Comparison of ENCODE assay signal across 14 mouse cellular contexts in genomic region chr2:173048041-173048745, GRCm38 (mm10). TPM values are rescaled to one million over a fixed set of nuclear protein-coding genes. Genes with fewer than 3 reads are reported as not detected.
DNase-seq lines count a peak whose midpoint lies in the region; ATAC-seq and TF ChIP-seq lines count a peak whose summit lies in the region.
"Had no signal": no experiment of that assay in that cellular context is flagged by ENCODE, and none has a peak within 500 bp of the region (broad histone marks: within the 10 kb centered on the region; RNA-seq: fewer than 3 reads in every experiment).

No protein-coding gene starts in this region.

- dilution Hi-C loops in CH12.LX (cut with MboI; ENCODE audit: extremely low pct_ligation_motif_present, extremely low pct_unique_long_range_greater_than_20kb, low sequenced_read_pairs): no loop called here

- no peaks in the 10 kb centered on the region for H3K27me3 ChIP-seq in heart, embryonic 10.5 days (ENCODE audit: insufficient read depth, poor library complexity, severe bottlenecking)
- no peaks in the 10 kb centered on the region for H3K27me3 ChIP-seq in megakaryocyte, embryonic 14.5 days (replicated peaks)
- no peaks in the 10 kb centered on the region for H3K27me3 ChIP-seq in CH12.LX (replicated peaks)
- 0 out of 2 replicates have a peak, but pooled peaks cover 5% of the 10 kb centered on the region for H3K27me3 ChIP-seq in liver, embryonic 13.5 days
- H3K27me3 ChIP-seq: forebrain, embryonic 15.5 days; neural tube, embryonic 12.5 days had no signal

- H3K4me3 ChIP-seq in heart, embryonic 10.5 days: no peak overlapping the region
- peak overlapping the region; percentile 89 for H3K4me3 ChIP-seq in megakaryocyte, embryonic 14.5 days (replicated peaks)
- H3K4me3 ChIP-seq in CH12.LX (replicated peaks in 1 of 3; ENCODE audit: low read depth in 2 of 3, low read length in 2 of 3, poor library complexity in 1 of 3): peak overlapping the region; percentile 0 to 44 (median 44)
- H3K4me3 ChIP-seq in liver, embryonic 13.5 days (replicated peaks): peak overlapping the region; percentile 15
- H3K4me3 ChIP-seq: forebrain, embryonic 15.5 days; neural tube, embryonic 12.5 days had no signal

- no peak overlapping the region for H3K9ac ChIP-seq in CH12.LX (ENCODE audit: insufficient read depth, low read depth)
- H3K9ac ChIP-seq in liver, embryonic 13.5 days: peak overlapping the region; percentile 49
- H3K9ac ChIP-seq: forebrain, embryonic 15.5 days; neural tube, embryonic 12.5 days had no signal

- no peak for TF ChIP-seq RAD21 in CH12.LX (IDR thresholded peaks at IDR 0.05; ENCODE audit: low read depth, low read length)

- no peak for TF ChIP-seq CTCF in CH12.LX (conservative IDR thresholded peaks at IDR 0.05 in 1 of 2, IDR thresholded peaks at IDR 0.05 in 1 of 2; ENCODE audit: low read depth in 2 of 2, low read length in 2 of 2)

- H3K4me2 ChIP-seq in CH12.LX (ENCODE audit: insufficient read depth, low read depth, poor library complexity, severe bottlenecking): no peak overlapping the region
- peak overlapping the region; percentile 36 for H3K4me2 ChIP-seq in liver, embryonic 13.5 days
- H3K4me2 ChIP-seq: forebrain, embryonic 15.5 days; neural tube, embryonic 12.5 days had no signal

- WGBS in heart, embryonic 10.5 days: 51% methylated on average over 17 of the region's 17 CpGs
- 45% methylated on average over 17 of the region's 17 CpGs for WGBS in liver, embryonic 13.5 days (ENCODE audit: insufficient replicate concordance)

- H3K36me3 ChIP-seq in heart, embryonic 10.5 days: no peaks in the 10 kb centered on the region
- H3K36me3 ChIP-seq in megakaryocyte, embryonic 14.5 days (replicated peaks; ENCODE audit: low read length): peaks cover 60% of the 10 kb centered on the region
- no peaks in the 10 kb centered on the region for H3K36me3 ChIP-seq in CH12.LX (replicated peaks in 1 of 2; ENCODE audit: control insufficient read depth in 1 of 2, insufficient read depth in 1 of 2, low read length in 1 of 2)
- no peaks in the 10 kb centered on the region for H3K36me3 ChIP-seq in liver, embryonic 13.5 days
- H3K36me3 ChIP-seq: forebrain, embryonic 15.5 days; neural tube, embryonic 12.5 days had no signal

- TF ChIP-seq POLR2A in CH12.LX (IDR thresholded peaks at IDR 0.05; ENCODE audit: low read depth, low read length): no peak

- ATAC-seq in megakaryocyte, adult 5-6 weeks (ENCODE audit: poor library complexity, severe bottlenecking): no peak
- peak; percentile 33 for ATAC-seq in liver, embryonic 13.5 days (ENCODE audit: low read depth)
- ATAC-seq: forebrain, embryonic 15.5 days; hindbrain, postnatal 0 days had no signal

- TF ChIP-seq EP300 in CH12.LX (IDR thresholded peaks at IDR 0.05; ENCODE audit: low read length): no peak

- in situ Hi-C loops in CH12.LX (cut with MboI; ENCODE audit: low pct_ligation_motif_present, low pct_unique_long_range_greater_than_20kb, low sequenced_read_pairs): loop anchor here (5.0 kb wide), 1 partner anchor 34 kb away; no protein-coding TSS in a partner anchor

- peaks cover 94% of the 10 kb centered on the region for H3K4me1 ChIP-seq in heart, embryonic 10.5 days
- peaks cover 90% of the 10 kb centered on the region for H3K4me1 ChIP-seq in megakaryocyte, embryonic 14.5 days
- peaks cover 38 to 61% of the 10 kb centered on the region in 2 experiments for H3K4me1 ChIP-seq in CH12.LX (ENCODE audit: control insufficient read depth in 1 of 2, insufficient read depth in 2 of 2)
- peaks cover 82% of the 10 kb centered on the region for H3K4me1 ChIP-seq in liver, embryonic 13.5 days (replicated peaks)
- H3K4me1 ChIP-seq: forebrain, embryonic 15.5 days had no signal

- no peaks in the 10 kb centered on the region for H3K79me2 ChIP-seq in CH12.LX (replicated peaks; ENCODE audit: control insufficient read depth, extremely low read depth, insufficient read depth, poor library complexity, severe bottlenecking)

- no peak for DNase-seq in heart, embryonic 10.5 days (ENCODE audit: low spot score)
- DNase-seq in heart, adult 9 months (ENCODE audit: low spot score in 2 of 2): no peak
- DNase-seq in CH12.LX (ENCODE audit: extremely low read depth): peak; percentile 62
- no peak for DNase-seq in liver, embryonic 13.5 days
- DNase-seq in ovary, postnatal 14 days (ENCODE audit: low spot score): no peak
- no peak for DNase-seq in cerebellum, postnatal 36 days
- DNase-seq: cerebellum, adult 9-11 months; midbrain, embryonic 14.5 days; right cerebral cortex, postnatal 14 days had no signal

- H3K27ac ChIP-seq in heart, embryonic 10.5 days: peak overlapping the region; percentile 89
- 0 out of 2 replicates have a peak overlapping the region, but pooled peaks have one; percentile 4 for H3K27ac ChIP-seq in CH12.LX (ENCODE audit: insufficient read depth, low read depth)
- H3K27ac ChIP-seq in liver, embryonic 13.5 days: peak overlapping the region; percentile 70
- H3K27ac ChIP-seq: forebrain, embryonic 15.5 days; hindbrain, postnatal 0 days; neural tube, embryonic 12.5 days had no signal

- no peaks in the 10 kb centered on the region for H3K9me3 ChIP-seq in heart, embryonic 10.5 days
- H3K9me3 ChIP-seq in megakaryocyte, embryonic 14.5 days: 0 out of 2 replicates have a peak, but pooled peaks cover 3% of the 10 kb centered on the region
- H3K9me3 ChIP-seq in CH12.LX (replicated peaks; ENCODE audit: low read length): no peaks in the 10 kb centered on the region
- no peaks in the 10 kb centered on the region for H3K9me3 ChIP-seq in liver, embryonic 13.5 days (replicated peaks)
- H3K9me3 ChIP-seq: forebrain, embryonic 15.5 days; neural tube, embryonic 12.5 days had no signal

TF ChIP-seq in CH12.LX, 34 proteins besides CTCF, POLR2A, EP300 and RAD21:
- TF ChIP-seq BHLHE40 (IDR thresholded peaks at IDR 0.05; ENCODE audit: low read depth, low read length): 0 out of 2 replicates have a peak, but pooled peaks have one; percentile 12
- TF ChIP-seq MEF2A (IDR thresholded peaks at IDR 0.05; ENCODE audit: borderline replicate concordance, low read depth, low read length): no peak
- no peak for TF ChIP-seq UBTF (IDR thresholded peaks at IDR 0.05; ENCODE audit: low read depth, low read length)

RNA-seq across cellular contexts. Expression of gene Rbm38, which starts 27.9 kb away (rescaled TPM):
- 156 and 188 TPM in 2 replicates for polyA plus RNA-seq in heart, embryonic 10.5 days (2016; fragmentation: Nextera tagmentation; extraction: Ambion mirVana)
- 1,149 and 2,622 TPM in 2 replicates for polyA plus RNA-seq in megakaryocyte, embryonic 14.5 days (2012; ENCODE audit: insufficient read depth, low replicate concordance)
- 124 and 143 TPM in 2 replicates for total RNA-seq in megakaryocyte, adult 5-6 weeks (2015)
- total RNA-seq in megakaryocyte, adult 5-6 weeks (2017): 43.2 and 59.0 TPM in 2 replicates
- 19.4 and 20.7 TPM in 2 replicates for total RNA-seq in CH12.LX (2012; rRNA removed)
- total RNA-seq in CH12.LX (2014; rRNA removed): 11.3 and 14.4 TPM in 2 replicates
- 83.9 and 85.4 TPM in 2 replicates for polyA plus RNA-seq in CH12.LX (2012; ENCODE audit: insufficient read length, low read depth)
- 260 and 311 TPM in 2 replicates for polyA plus RNA-seq in liver, embryonic 13.5 days (2015; fragmentation: Nextera tagmentation; extraction: Ambion mirVana)

RNA-seq across cellular contexts. Expression of gene Rae1, which starts 48.3 kb away (rescaled TPM):
- 139 and 162 TPM in 2 replicates for polyA plus RNA-seq in heart, embryonic 10.5 days (2016; fragmentation: Nextera tagmentation; extraction: Ambion mirVana)
- 26.3 and 89.2 TPM in 2 replicates for polyA plus RNA-seq in megakaryocyte, embryonic 14.5 days (2012; ENCODE audit: insufficient read depth, low replicate concordance)
- total RNA-seq in megakaryocyte, adult 5-6 weeks (2015): 53.2 and 72.9 TPM in 2 replicates
- 42.4 and 54.3 TPM in 2 replicates for total RNA-seq in megakaryocyte, adult 5-6 weeks (2017)
- total RNA-seq in CH12.LX (2012; rRNA removed) (86.3 and 97.7 TPM in 2 replicates), CH12.LX (2014; rRNA removed) (114 and 115 TPM in 2 replicates)
- 86.1 and 95.0 TPM in 2 replicates for polyA plus RNA-seq in CH12.LX (2012; ENCODE audit: insufficient read length, low read depth)
- polyA plus RNA-seq in liver, embryonic 13.5 days (2015; fragmentation: Nextera tagmentation; extraction: Ambion mirVana): 94.5 and 96.8 TPM in 2 replicates

Comparison
In these comparisons a context has a peak if more than half of its experiments do, and no peak if none do; other contexts are left out.
1. H3K27ac ChIP-seq: peak in every context shown above with its lines; median percentile 89 in heart, embryonic 10.5 days; 70 in liver, embryonic 13.5 days; 4 in CH12.LX.